Mouse (Mus musculus) ES-Bruce4 (cell line): ENCODE data around the gene Rnf130.

Source experiments
- CTCF ChIP-seq: IDR thresholded peaks from one replicate; pipeline ENCODE4 v1.8.1; 2011; ENCODE audit warnings: low read depth, low read length
- POLR2A ChIP-seq: IDR thresholded peaks from one replicate; pipeline ENCODE4 v1.8.1; 2011; ENCODE audit warnings: low read length; ENCODE audit not compliant: insufficient read depth

DNA sequence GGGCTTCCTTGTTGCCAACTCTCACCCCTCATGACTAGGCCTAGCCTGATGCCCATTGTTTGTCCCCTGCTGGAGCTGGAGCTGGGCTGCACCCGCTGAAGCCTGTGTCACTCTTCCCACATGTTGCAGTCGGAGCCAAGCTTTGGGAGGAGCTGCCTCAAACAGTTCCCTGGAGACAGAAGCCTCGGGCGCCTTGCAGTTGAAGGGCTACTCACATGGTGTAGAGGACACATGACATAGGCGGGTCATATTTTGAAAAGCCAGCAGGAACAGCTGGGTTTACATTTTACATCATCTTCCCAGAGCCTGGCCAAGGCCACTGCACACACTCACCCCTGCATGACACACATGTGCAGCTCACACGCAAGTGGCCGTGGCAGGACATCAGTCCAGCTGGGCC, 124.1 kb downstream of the Rnf130 start:
- TF ChIP-seq CTCF (no peak), POLR2A (no peak)
